Mouse (Mus musculus) heart, postnatal 14 days (tissue): Measurements from ENCODE around the gene Usp21. TPM values are rescaled to one million over a fixed set of nuclear protein-coding genes. Genes with fewer than 3 reads are reported as not detected.

Experiments
- DNase-seq, 2 experiments: peaks; one replicate each; pipeline ENCODE4 v3.0.0; 2021 to 2022
- intact Hi-C: fragments of 180-260 bp; cut with DNase I; formaldehyde crosslinking; loops from one replicate; pipeline ENCODE4 v1.15.1; 2025
- total RNA-seq, 2 experiments: library from RNA; stranded (reverse); gene quantifications; 2 replicates each; pipeline ENCODE4 v1.2.3; 2021

The Usp21 gene
- total RNA-seq, 2 experiments from 2014 or later: 20.0 to 22.4 TPM

DNA sequence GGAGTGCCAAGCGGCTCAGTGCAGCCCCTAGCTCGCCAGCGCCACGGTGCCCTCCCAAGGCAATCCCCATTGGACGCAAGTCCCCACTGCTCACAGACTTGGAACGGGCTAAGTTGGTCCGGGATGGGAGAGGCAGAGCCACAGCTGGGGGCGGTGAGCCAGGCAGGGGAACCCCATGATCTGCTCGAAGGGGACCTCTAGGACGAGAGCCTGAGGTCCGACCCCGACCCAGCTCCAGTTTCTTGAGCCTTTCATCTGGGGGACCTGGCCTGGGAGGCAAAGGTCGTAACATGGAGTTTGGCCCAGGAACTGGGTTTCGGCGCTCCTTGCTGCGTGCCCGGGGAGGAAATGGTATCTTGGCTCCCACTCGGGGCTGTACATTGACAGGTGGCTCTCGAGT is 1.3 kb downstream of the Usp21 start:
- DNase-seq: no peak
- intact Hi-C loops: no loop called here

DNA sequence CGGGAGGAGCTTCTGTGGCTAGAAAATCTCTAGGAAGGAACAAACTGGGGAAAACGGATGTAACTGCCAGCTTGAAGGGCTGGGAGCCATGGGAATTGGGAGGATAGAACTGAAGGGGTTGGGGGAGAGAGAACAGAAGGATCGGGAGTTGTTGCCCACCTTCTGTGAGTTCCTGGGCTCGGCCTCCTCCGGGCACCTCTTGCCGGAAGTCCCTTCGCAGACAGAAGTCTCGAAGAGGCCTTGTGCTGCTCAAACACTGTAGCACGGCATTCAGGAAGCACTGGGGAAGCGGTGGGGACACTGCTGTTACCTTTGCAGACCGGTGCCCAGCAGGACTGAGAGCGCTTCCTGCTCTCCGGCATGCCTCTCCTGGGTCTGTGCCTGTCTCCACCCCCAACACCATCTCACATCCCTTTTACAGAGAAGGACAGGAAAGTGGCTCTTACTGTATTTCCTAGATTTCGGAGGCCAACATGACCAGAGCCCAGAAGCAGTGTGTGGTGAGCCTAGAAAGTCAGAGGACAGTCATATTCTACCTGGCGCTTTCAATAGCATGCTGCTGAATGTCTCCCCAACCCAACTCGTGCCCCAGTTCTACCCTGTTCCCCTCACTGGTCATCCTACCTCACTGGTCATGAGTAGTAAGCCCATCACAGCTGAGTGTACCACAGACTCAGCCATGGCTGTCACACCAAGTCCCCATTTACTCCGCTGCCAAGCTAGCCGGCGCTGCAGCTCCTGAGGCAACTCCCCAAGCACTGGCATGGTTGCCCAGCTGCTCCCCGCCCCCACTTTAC is 2.5 kb downstream of the Usp21 start:
- intact Hi-C loops: no loop called here
- no peak for DNase-seq

GRCm38 (mm10) chr1:171284491-171284890 is 3.3 kb downstream of the Usp21 start:
- intact Hi-C loops: loop anchor here (5.0 kb wide), 1 partner anchor 42 kb away; no protein-coding TSS in a partner anchor
- DNase-seq: no peak

DNA sequence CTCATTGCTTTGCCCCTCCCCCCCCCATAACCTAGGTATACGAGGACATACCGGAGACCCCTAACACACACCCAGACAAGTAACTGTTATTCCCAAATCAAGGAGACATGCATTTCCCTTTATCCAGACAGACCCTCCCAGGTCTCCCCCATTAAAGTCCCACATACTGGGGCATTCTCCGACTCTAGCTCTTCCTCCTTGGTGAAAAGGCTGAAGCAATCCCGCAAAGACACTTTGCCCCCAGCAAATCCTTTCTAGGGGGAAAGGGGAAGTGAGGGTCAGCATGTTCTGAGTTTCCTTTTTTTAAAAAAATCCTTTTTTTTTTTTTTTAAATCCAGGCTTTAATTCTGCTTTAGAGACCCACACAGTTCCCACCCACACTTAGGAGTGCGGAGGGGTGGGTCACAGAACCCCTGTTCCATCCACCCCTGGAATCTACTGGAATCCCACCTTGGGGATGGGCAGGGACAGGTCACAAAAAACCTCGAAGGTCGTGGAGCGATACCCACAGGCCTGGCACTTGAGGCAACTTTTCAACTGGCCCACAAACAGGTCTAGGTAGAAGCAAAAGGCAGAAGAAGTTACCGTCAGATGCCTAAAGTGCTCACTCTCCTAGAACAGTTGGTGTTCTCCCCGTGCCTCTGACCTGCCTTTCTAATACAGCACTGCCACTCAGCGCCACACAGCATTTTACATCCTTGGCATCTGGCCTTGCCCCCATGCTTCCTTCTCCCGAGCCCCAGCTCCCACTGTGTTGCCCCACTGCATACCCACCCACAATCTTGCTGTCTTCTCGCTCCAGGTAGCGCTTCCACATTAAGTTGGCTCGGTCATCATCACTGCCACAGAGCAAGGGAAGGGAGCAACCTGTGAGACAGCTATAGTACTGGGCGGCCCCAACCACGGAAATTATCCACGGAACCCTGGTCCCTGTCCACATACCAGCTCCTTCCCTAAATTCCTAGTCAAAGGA is 4.3 kb downstream of the Usp21 start:
- DNase-seq: no peak
- intact Hi-C loops: loop anchor here (2.0 to 5.0 kb wide), 2 partner anchors 41 to 59 kb away; partner anchors contain the start of gene Apoa2

GRCm38 (mm10) chr1:171282086-171282805 is 5.5 kb downstream of the Usp21 start:
- intact Hi-C loops: loop anchor here (2.0 to 5.0 kb wide), 2 partner anchors 40 to 57 kb away; partner anchors contain the start of gene Apoa2
- DNase-seq: peak in 1 of 2 experiments; percentile 1

DNA sequence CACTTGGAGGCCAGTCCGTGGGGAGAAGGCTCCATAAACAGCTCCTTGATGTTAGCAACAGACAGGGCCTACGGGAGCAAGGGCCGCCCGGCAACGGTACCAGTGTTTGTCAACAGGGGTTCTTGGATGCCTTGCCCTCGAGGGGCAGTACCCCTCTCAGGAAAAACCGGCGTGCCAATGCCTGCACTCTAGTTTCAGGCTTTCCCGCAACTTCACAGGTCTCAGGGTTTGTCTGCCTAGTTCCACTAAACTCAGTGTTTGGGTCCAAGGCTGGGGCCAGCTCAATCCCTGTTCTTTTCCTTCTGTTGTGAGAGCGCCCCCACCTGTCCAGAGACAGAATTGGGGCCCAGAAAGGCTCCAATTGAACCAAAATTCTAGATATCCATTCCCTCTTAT is 6.3 kb downstream of the Usp21 start:
- intact Hi-C loops: loop anchor here (5.0 kb wide), 1 partner anchor 39 kb away; no protein-coding TSS in a partner anchor
- peak; percentile 85 to 88 for DNase-seq

- intact Hi-C loops: loop anchor here (5.0 kb wide), 1 partner anchor 39 kb away; no protein-coding TSS in a partner anchor
- peak; percentile 84 to 88 for DNase-seq
Observed at GRCm38 (mm10) chr1:171280916-171281527, 6.8 kb downstream of the Usp21 start, which contains the start of gene Ppox. Ppox (minus strand) TSS chr1:171281186.

- intact Hi-C loops: loop anchor here (5.0 kb wide), 1 partner anchor 38 kb away; no protein-coding TSS in a partner anchor
- DNase-seq: peak in 1 of 2 experiments; percentile 2
Observed at GRCm38 (mm10) chr1:171280250-171280915, 7.4 kb downstream of the Usp21 start.

- intact Hi-C loops: loop anchor here (5.0 kb wide), 1 partner anchor 37 kb away; no protein-coding TSS in a partner anchor
- peak in 1 of 2 experiments; percentile 1 for DNase-seq
Observed at GRCm38 (mm10) chr1:171279721-171280120, 8.1 kb downstream of the Usp21 start.

DNA sequence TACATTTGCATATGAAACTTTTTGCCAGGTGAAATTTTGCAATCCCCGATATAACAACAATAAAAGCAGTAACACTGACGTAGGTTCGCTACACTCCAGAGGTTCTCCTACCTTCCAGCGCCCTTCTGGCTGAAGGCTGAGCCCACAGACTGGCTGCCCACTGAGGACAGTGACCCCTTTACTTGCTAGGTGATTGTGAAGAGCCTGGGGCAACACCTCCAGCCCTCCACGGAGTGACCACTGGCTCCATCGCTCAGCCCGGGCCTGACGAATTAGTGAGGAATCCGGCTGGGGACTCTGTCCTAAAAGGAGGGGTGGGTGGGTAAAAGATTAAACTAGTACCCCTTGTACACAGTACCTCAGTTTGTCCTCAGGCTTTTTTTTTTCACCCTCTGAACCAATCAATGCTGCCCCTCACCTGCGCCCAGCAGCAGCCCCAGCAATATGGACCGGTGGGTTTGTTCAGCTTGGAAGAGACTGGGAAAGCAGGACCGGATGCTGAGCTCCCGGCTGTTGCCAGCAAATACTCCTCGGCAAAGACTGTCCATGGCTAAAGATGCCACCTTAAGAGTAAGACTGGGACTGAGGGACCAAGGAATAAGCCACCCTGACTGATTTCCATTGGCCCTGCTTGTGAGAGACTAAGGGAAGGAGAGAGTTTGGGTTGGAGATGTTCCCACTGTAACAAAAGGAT is 8.6 kb downstream of the Usp21 start:
- DNase-seq: peak in 1 of 2 experiments; percentile 1
- intact Hi-C loops: no loop called here

DNA sequence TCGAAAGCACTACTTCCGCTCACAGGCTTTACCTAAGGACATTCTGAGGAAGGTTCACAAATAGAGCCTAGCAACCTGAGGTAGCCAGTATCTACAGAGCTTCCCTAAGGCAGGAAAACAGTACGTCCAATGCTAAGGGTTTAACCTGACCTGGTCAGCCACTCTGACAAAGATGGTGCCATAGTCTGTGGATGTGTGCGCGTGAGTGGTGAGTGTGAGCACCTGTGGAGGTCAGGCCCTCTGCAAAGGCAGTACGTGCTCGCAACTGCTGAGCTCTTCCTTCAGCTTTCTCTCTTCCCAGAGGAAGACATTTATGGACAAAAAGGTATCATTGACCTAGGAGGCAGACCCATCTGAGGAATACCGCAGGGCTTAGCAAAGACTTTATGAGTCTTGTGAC is 9.4 kb downstream of the Usp21 start:
- no peak for DNase-seq
- intact Hi-C loops: no loop called here

DNA sequence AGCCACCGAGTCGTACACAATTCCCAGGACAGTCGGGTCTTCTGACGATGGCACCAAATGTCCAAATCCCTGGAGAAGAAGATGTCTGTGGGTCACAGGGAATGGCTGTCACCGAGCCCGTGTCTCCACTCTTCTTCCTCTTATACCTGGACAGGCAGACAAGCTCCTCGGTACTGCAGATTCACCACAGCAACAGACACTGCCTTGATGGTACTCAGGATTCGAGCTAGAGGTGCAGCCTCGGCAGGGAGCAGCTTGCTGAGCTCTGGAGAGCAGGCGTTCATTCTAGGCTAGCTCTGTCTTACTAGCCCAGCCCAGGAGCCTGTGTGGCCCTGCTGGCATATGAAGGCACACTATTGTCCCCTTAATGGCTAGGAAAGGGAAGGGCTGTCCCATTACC is 10.1 kb downstream of the Usp21 start:
- intact Hi-C loops: no loop called here
- no peak for DNase-seq

GRCm38 (mm10) chr1:171276110-171276748 is 11.6 kb downstream of the Usp21 start:
- intact Hi-C loops: no loop called here
- no peak for DNase-seq

DNA sequence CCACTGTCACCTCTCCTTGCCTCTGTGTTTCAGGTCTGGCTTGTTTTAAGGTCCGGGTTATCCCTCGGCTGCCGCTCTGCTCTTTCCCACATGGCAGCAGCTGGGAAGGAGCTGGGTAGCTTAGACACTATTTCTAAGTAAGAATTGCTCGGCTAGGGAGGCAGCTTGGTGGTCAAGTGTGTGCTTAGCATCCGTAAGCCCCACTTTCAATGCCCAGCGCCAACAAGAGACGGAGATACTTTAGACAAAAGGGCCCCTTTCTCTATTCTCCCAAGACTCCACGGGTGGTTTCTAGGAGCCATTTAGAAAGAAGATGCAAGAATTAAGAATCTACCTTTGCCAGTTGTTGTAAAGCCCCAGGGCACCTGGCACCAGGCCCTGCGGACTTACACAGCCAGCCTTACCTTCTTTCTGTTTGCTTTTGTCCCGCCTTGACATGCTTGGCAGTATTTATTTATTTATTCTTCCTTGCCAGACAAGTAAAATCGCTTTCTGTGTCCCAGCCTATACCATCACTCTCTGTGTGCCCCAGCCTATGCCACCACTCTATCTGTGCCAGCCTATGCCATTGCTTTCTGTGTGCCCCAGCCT is 12.6 kb downstream of the Usp21 start:
- DNase-seq: no peak
- intact Hi-C loops: no loop called here

- intact Hi-C loops: no loop called here
- no peak for DNase-seq
Observed at GRCm38 (mm10) chr1:171274171-171274570, 13.6 kb downstream of the Usp21 start.

DNA sequence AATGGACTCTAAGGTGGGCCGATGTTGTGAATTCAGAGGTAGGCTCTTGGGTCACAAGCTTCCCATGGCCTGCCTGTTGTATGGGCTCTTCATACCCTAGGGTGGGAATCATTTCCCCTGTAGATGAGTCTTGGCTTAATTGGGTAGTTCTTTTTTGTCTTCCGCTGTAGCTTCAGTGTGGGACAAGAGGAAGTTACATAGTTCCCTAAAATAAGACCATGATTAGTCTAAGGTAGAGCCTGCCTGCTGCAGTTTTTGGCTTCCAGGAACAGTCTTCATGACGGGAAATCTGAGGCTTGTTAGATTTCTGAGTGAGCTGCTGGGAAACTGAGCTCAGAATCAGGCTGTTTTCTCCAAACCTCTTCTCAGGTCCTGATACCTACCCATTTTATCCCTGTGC is 15.7 kb downstream of the Usp21 start:
- intact Hi-C loops: no loop called here

GRCm38 (mm10) chr1:171271622-171272021 is 16.2 kb downstream of the Usp21 start:
- intact Hi-C loops: no loop called here

More for the DNA sequence above, 15.7 kb downstream of the Usp21 start:
- no peak for DNase-seq

DNA sequence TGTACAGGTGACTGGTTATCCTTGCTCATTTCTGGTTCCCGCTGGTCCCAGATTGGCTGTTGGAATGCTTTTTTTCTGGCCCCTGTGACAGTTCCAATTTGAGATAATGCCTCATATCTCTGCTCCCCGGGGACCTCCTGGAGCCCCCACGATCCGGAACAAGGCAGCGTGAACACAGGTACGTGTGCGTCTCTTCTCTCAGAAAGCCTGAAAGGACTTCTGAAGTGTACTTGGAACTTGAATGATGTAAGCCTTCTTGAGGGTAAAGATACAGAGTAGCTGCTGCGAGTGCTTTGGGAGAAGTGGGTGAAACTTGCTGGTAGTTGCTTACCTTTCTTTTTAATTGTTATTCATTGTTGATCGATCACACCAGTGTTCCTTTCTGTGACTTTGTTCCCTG is 16.6 kb downstream of the Usp21 start:
- intact Hi-C loops: no loop called here

More at GRCm38 (mm10) chr1:171271622-171272021, 16.2 kb downstream of the Usp21 start:
- DNase-seq: no peak

More for the DNA sequence above, 16.6 kb downstream of the Usp21 start:
- no peak for DNase-seq
